Mouse (Mus musculus) gonadal fat pad, adult 2 months (tissue): ENCODE results near the gene Myh14. TPM values are rescaled to one million over a fixed set of nuclear protein-coding genes. Genes with fewer than 3 reads are reported as not detected.

Source experiments
- DNase-seq: peaks from one replicate; pipeline ENCODE4 v3.0.0-alpha.2; 2012; ENCODE audit warnings: low read depth
- polyA plus RNA-seq: library from polyadenylated mRNA; depleted of rRNA; stranded (reverse); fragments of >200 nt; gene quantifications from 2 replicates; pipeline ENCODE4 v1.2.3, GENCODE M21; 2012

The Myh14 gene
- polyA plus RNA-seq, 1 experiment: 6.2 TPM

GRCm38 (mm10) chr7:44669103-44669502 is 1.5 kb downstream of the Myh14 start:
- DNase-seq: no peak

GRCm38 (mm10) chr7:44667996-44668738 is 2.5 kb downstream of the Myh14 start:
- no peak for DNase-seq

- no peak for DNase-seq
These were observed 4.2 kb downstream of the Myh14 start for GRCm38 (mm10) chr7:44666462-44666861.

- DNase-seq: no peak
These were observed 5.9 kb downstream of the Myh14 start for GRCm38 (mm10) chr7:44664731-44665130.

- no peak for DNase-seq
These were observed 7.1 kb downstream of the Myh14 start for GRCm38 (mm10) chr7:44663546-44663945.

- DNase-seq: no peak
These were observed 8.1 kb downstream of the Myh14 start for GRCm38 (mm10) chr7:44662569-44662968.

- no peak for DNase-seq
These were observed 8.5 kb downstream of the Myh14 start for GRCm38 (mm10) chr7:44662168-44662567.

- no peak for DNase-seq
These were observed 9.4 kb downstream of the Myh14 start for GRCm38 (mm10) chr7:44661219-44661618.

GRCm38 (mm10) chr7:44655504-44655903 is 15.1 kb downstream of the Myh14 start:
- DNase-seq: no peak

- no peak for DNase-seq
These were observed 16.9 kb downstream of the Myh14 start for GRCm38 (mm10) chr7:44653773-44654172.

- no peak for DNase-seq
These were observed 19.2 kb downstream of the Myh14 start for GRCm38 (mm10) chr7:44651416-44651815.

GRCm38 (mm10) chr7:44649990-44650389 is 20.7 kb downstream of the Myh14 start:
- no peak for DNase-seq

- DNase-seq: no peak
These were observed 21.5 kb downstream of the Myh14 start for GRCm38 (mm10) chr7:44649094-44649610.

- no peak for DNase-seq
These were observed 22.9 kb downstream of the Myh14 start for GRCm38 (mm10) chr7:44647729-44648128.

GRCm38 (mm10) chr7:44647042-44647724 is 23.5 kb downstream of the Myh14 start:
- DNase-seq: no peak

- no peak for DNase-seq
These were observed 24.7 kb downstream of the Myh14 start for GRCm38 (mm10) chr7:44645951-44646350.

- no peak for DNase-seq
These were observed 25.4 kb downstream of the Myh14 start for GRCm38 (mm10) chr7:44645256-44645655.

- DNase-seq: no peak
These were observed 28.8 kb downstream of the Myh14 start for GRCm38 (mm10) chr7:44641887-44642286.

- no peak for DNase-seq
These were observed 29.6 kb downstream of the Myh14 start for GRCm38 (mm10) chr7:44640843-44641605.

GRCm38 (mm10) chr7:44638663-44639062 is 32.0 kb downstream of the Myh14 start:
- no peak for DNase-seq

GRCm38 (mm10) chr7:44636684-44637083 is 34.0 kb downstream of the Myh14 start:
- no peak for DNase-seq

GRCm38 (mm10) chr7:44633407-44633806 is 37.2 kb downstream of the Myh14 start:
- DNase-seq: no peak
